Mouse (Mus musculus) G1E (cell line): ENCODE results near the gene Mfsd5. TPM values are rescaled to one million over a fixed set of nuclear protein-coding genes. Genes with fewer than 3 reads are reported as not detected.

Source experiments
- ATAC-seq: 2 replicates; pipeline ENCODE4 v1.8.0; 2016; ENCODE audit warnings: mild to moderate bottlenecking; ENCODE audit not compliant: insufficient number of reproducible peaks, poor library complexity, low FRiP score, severe bottlenecking; ENCODE audit errors: extremely low read depth
- DNase-seq: peaks from one replicate; pipeline ENCODE4 v3.0.0; 2012; ENCODE audit warnings: low spot score
- H3K27me3 ChIP-seq: 2 replicates; pipeline ENCODE4 v1.6.1; 2012; ENCODE audit warnings: mild to moderate bottlenecking, low read length, inconsistent platforms; ENCODE audit not compliant: insufficient read depth
- H3K36me3 ChIP-seq: replicated peaks from 2 replicates; pipeline ENCODE3; 2012; ENCODE audit warnings: mild to moderate bottlenecking, inconsistent platforms
- H3K4me1 ChIP-seq: 2 replicates; pipeline ENCODE4 v1.6.1; 2012; ENCODE audit warnings: low read depth, low read length, inconsistent platforms, mixed read lengths; ENCODE audit not compliant: insufficient read depth
- H3K4me3 ChIP-seq: 2 replicates; pipeline ENCODE4 v1.5.1; 2012; ENCODE audit warnings: low read depth, mild to moderate bottlenecking, inconsistent platforms, low read length, moderate library complexity, mixed read lengths
- H3K9me3 ChIP-seq: replicated peaks from 2 replicates; pipeline ENCODE4 v1.6.1; 2012; ENCODE audit warnings: inconsistent platforms
- CTCF ChIP-seq: IDR thresholded peaks from 2 replicates; pipeline ENCODE4 v1.5.1; 2012; ENCODE audit warnings: low read depth, low read length, inconsistent platforms, mixed read lengths
- GATA1 ChIP-seq: IDR thresholded peaks from 2 replicates; pipeline ENCODE4 v1.6.1; 2012; ENCODE audit warnings: borderline replicate concordance, low read length, inconsistent platforms, mixed read lengths
- GATA2 ChIP-seq: IDR thresholded peaks from 2 replicates; pipeline ENCODE4 v1.6.1; 2012; ENCODE audit warnings: low read depth, low read length, inconsistent platforms, borderline replicate concordance
- POLR2AphosphoS5 ChIP-seq: IDR thresholded peaks from 2 replicates; pipeline ENCODE4 v1.6.1; 2012; ENCODE audit warnings: low read depth, low read length, inconsistent platforms; ENCODE audit not compliant: insufficient replicate concordance
- TAL1 ChIP-seq: conservative IDR thresholded peaks from 2 replicates; pipeline ENCODE4 v1.6.1; 2012; ENCODE audit warnings: low read depth, low read length, inconsistent platforms, mixed read lengths
- polyA plus RNA-seq: library from polyadenylated mRNA; stranded (reverse); fragments of >175 nt; gene quantifications from 2 replicates; pipeline ENCODE4 v1.2.3, GENCODE M21; 2012
- total RNA-seq, 2 experiments: library from RNA; stranded (forward) in 1 of 2; stranded (reverse) in 1 of 2; fragments of 200-1000 nt in 1 of 2; fragments of >200 nt in 1 of 2; fragmentation: Nextera tagmentation in 1 of 2; gene quantifications; 2 replicates each; pipeline ENCODE4 v1.2.3; 2014 to 2017

Mfsd5 gene
- total and polyA plus RNA-seq, 3 experiments, result 25.8 to 66.2 (median 31.1) TPM

DNA sequence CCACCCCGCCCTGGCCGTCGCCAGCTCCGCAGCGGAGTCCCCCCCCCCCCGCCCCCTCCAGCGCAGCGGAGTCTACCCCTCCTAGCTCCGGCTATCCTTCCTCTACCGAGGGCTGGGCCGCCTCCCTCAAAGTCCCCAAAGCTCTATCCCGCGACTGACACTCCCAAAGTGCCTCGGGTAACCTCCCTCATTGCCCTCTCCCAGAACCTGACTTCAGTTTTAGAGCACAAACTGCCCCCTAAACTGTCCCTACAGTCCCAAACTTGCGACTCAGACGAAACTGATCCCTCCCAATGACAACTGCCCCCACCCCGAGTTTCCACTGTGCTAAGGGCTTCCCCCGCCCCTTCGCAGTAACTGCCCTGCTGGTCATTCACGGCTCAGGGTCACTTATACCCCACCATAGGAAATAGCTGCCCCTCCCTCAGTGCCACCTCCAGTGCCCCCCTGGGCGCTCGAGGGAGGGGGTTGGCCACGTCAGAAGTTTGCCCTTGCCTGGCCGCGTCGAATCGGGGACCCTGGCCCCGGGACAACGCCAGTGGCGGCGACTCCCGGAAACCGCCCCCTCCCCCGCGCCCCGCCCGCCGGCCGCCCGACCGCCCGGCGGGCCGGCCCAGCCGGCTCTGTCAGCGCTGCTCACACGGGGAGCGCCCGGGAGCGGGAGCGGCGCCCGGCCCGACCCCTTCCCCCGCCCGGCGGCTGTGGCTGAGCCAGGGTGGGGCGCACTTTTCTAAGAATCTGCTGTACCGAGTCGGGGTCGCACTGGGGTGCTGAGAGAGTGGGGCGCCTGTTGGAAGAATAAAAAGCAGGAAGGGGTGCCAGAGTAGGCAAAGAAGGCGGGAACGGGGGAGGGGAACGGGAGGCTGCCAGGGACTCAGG, 31.8 kb upstream of the Mfsd5 start:
- H3K4me1 ChIP-seq, result peaks cover 73% of the 10 kb centered on the region
- TF ChIP-seq POLR2AphosphoS5 (no peak), GATA2 (no peak)
- DNase-seq (peak; percentile 69), ATAC-seq (no peak)
- H3K9me3 ChIP-seq, result no peaks in the 10 kb centered on the region
- peaks cover 98% of the 10 kb centered on the region for H3K27me3 ChIP-seq
- H3K36me3 ChIP-seq, result no peaks in the 10 kb centered on the region
- peak overlapping the region; percentile 74 for H3K4me3 ChIP-seq

DNA sequence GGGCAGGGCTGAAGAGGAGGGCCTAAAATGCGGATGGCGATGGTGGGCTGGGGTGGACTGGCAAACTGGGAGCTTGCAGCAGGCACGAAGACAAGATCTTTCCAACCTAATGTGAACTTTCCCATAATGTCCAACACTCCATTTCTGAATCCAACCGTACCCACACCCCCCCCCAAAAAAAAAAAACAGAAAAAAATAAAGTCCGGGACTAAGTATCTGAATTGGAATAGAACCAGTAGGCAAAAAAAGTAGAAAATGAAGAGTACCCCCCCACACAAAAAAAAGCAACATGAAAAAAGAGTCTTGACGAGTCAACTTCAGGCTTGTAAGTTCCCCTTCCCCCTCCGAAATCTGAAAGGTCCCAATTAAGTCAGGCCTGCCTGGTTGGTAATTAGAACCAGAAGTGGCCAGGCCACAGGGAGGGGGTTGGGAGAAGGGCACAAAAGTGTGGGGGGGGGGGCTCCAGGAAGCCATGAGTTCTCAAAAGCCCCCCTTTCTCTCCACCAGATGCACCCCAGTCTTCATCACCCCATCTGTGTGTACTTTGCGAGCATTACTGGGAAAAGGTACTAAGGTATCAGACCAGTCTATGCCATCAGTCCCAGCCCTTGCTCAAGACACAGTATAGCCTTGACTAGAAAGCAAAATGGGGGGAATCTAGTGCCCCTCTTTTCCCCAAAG, 31.0 kb upstream of the Mfsd5 start:
- peaks cover 66% of the 10 kb centered on the region for H3K4me1 ChIP-seq
- TF ChIP-seq TAL1 (no peak), GATA2 (no peak), POLR2AphosphoS5 (no peak), GATA1 (no peak), CTCF (no peak)
- H3K4me3 ChIP-seq, result peak overlapping the region; percentile 74
- no peak for ATAC-seq
- H3K9me3 ChIP-seq, result no peaks in the 10 kb centered on the region
- no peak for DNase-seq
- H3K36me3 ChIP-seq, result no peaks in the 10 kb centered on the region
- peaks cover 96% of the 10 kb centered on the region for H3K27me3 ChIP-seq

DNA sequence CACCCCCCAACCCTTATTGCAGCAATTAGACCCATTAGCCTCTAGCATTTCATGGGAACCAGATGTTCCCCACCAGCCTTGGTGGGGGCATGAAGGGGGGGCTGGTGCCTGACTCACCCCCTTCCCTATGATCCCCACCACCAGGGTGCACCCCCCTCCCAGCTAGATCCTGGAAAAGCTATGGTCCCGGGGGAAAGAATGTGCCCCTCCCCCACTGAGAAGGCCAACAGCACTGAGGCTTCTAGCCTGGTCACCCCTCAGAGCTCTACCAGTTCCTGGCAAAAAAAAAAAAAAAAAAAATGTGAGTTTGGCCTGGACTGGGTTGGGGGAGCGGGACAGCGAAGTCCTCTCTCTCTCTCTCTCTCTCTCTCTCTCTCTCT, 30.5 kb upstream of the Mfsd5 start:
- Histone ChIP-seq H3K9me3 (no peaks in the 10 kb centered on the region), H3K4me1 (peaks cover 66% of the 10 kb centered on the region), H3K4me3 (no peak overlapping the region), H3K27me3 (peaks cover 96% of the 10 kb centered on the region), H3K36me3 (no peaks in the 10 kb centered on the region)
- DNase-seq, result no peak
- ATAC-seq, result no peak
- no peak for TF ChIP-seq GATA2
- TF ChIP-seq TAL1, result no peak
- no peak for TF ChIP-seq CTCF
- no peak for TF ChIP-seq GATA1

DNA sequence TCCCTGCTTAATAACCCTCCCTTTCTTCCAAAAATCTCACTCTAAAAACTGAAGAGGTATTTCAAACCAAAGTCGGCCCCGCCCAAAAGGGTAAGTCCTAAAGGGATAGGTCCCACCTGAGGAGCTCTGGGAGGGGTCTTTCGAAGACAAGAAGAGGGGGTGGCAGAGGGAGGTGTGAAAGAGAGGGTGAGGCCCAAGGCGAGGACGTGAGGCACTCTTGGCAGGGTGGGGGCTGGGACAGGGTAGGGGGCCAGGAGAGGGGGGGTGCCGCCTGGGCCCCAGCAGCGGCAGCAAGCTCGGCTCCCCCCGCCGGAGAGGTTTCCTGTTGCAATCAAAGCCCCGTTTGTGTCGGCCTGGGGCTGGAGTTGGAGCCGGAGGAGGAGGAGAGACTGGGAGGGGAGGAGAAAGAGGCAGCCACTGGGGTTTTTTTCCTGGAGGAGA, 30.0 kb upstream of the Mfsd5 start:
- H3K36me3 ChIP-seq, result no peaks in the 10 kb centered on the region
- ATAC-seq (no peak), DNase-seq (no peak)
- H3K4me1 ChIP-seq, result peaks cover 66% of the 10 kb centered on the region
- no peak overlapping the region for H3K4me3 ChIP-seq
- H3K9me3 ChIP-seq, result no peaks in the 10 kb centered on the region
- TF ChIP-seq CTCF (no peak), TAL1 (no peak), GATA2 (no peak), POLR2AphosphoS5 (no peak), GATA1 (no peak)
- H3K27me3 ChIP-seq, result peaks cover 96% of the 10 kb centered on the region

DNA sequence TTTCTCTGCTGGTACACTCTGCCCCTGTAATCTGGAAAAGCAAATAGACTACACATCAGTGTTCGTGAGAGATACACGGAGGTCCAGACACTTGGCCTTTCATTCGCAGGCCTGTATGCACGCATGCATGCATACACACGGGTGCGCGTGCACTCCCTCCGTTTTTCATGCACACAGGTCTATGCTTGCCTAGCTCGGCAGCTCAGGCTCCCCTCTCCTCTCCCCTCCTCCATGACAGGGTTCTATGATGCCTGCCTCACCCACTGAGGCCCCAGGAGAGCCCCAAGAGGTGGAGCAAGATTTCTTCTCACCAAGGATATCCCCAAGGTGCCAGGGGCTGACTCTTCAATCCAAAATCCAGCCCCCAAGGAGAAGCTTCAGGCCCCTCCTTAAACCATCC, 29.3 kb upstream of the Mfsd5 start:
- Histone ChIP-seq H3K9me3 (no peaks in the 10 kb centered on the region), H3K27me3 (peaks cover 93% of the 10 kb centered on the region), H3K4me1 (peaks cover 66% of the 10 kb centered on the region), H3K36me3 (no peaks in the 10 kb centered on the region), H3K4me3 (no peak overlapping the region)
- ATAC-seq (no peak), DNase-seq (no peak)
- no peak for TF ChIP-seq POLR2AphosphoS5

GRCm38 (mm10) chr15:102250521-102250920, 28.7 kb upstream of the Mfsd5 start:
- ATAC-seq (no peak), DNase-seq (no peak)
- TF ChIP-seq POLR2AphosphoS5 (no peak), GATA1 (no peak), TAL1 (no peak), GATA2 (no peak), CTCF (no peak)
- Histone ChIP-seq H3K27me3 (peaks cover 93% of the 10 kb centered on the region), H3K4me3 (no peak overlapping the region), H3K9me3 (no peaks in the 10 kb centered on the region), H3K36me3 (no peaks in the 10 kb centered on the region), H3K4me1 (peaks cover 66% of the 10 kb centered on the region)
